Mouse (Mus musculus) NIH3T3 (cell line): Measurements from ENCODE around the gene Ybx2.

Experiments
- DNase-seq: peaks from one replicate; pipeline ENCODE4 v3.0.0-alpha.2; 2012; ENCODE audit warnings: low read depth

The Ybx2 gene

DNA sequence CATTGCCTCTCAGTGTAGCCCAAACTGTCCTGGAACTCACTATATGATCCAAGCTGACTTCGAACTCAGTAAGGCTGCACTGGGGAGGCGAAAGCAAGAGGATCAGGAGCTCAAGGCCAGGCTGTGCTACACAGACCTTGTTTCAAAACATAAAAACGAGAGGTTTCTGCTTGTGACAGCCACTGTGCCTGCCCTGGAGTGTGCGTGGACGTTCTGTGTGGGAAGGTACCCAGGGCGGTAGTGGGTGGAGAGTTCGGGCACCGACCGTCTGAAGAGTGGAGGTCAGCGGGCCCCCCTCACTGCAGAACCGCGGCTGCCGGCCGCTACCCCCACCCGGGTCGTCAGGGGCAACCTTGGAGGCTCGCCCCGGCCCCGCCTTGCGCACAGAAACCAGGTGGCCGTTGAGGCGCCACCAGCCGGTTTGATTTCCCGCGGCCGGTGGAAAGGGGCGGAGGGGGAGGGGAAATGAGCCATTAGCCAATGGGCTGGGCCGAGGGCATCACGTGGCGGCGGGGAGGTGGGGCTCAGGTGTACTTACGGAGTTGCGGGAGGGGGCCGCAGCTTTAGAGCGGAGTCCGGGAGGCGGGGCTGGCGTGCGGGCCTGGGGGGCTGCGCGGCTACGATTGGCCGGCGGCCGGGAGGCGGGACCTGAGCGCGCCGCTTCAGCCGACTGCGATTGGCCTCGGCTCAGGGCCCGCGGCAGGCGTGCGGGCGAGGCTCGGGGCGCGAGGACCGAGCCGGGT is at the start of gene Ybx2:
TSS of gene Ybx2 (plus strand) at position 660 of the 743 bp plus-strand sequence.
- DNase-seq: no peak

DNA sequence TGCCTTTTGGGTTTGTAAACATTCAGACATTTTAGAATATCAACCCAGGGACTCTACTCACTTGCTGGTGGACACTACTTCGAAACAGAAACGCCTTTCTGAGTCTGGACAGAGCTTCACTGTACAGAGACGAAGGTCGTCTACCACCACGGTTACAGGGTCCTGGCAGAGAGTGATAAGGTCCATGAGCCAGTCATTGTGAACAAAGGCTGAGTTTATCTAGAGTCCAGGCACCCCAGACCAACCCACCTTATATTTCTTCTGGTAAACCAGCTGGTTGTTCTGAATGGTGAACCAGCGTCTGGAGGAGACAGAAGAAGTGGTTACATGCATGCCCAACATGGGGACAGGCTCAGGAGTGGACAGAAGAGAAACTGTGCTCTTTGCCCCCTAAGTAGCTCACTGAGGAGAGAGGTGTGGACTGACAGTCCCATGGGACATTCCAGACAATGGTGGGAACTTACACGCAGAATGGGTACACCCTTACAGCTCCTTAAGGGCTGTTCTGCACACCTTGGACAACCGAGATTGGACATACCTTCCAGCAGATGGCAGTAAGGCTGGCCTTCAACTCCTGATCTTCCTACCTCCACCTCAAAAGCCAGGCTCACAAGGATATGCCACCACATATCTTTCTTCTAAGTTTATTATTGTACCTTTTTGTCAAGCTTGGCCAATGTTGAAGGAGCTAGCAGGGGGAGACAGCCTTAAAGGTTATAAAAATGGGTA is 48.5 kb upstream of the Ybx2 start:
- peak; percentile 29 for DNase-seq

DNA sequence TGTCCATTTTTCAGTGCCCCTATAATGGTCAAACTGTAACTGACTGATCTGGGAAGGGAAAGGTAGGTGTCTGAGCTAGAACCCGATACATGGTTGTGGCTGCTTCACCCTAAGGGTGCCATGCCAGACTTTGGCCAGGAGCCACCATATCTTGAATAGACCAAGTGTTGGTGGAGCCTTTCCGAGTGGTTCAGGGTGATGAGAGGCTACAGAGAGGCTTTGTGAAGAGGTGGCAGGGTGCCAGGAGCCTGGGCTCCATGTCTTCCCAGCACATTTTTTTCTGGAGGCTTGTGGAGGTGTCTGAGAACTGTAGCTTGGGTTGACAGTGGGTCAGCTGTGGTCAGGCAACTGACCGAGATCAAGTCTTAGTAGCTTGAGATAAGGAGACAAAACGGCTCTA is 44.1 kb upstream of the Ybx2 start:
- no peak for DNase-seq

DNA sequence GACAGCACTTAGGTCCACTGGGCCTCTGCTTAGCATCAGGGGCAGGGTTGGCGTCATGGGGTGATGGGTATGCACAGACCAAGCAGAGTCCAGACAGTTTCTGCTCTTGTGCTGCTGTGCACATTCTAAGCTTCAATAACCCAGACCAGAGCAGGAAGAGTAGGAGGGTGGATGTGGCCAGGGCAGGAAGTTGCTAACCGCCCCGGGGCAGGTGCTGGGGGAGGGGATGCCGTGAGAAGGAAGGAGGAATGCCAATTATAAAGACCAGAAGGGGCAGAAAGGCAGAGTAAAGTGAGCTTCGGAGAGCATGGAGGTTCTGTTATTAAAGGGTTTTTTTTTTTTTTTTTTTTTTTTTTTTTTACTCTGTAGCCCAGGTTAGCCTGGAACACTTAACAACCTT is 40.9 kb upstream of the Ybx2 start:
- no peak for DNase-seq

DNA sequence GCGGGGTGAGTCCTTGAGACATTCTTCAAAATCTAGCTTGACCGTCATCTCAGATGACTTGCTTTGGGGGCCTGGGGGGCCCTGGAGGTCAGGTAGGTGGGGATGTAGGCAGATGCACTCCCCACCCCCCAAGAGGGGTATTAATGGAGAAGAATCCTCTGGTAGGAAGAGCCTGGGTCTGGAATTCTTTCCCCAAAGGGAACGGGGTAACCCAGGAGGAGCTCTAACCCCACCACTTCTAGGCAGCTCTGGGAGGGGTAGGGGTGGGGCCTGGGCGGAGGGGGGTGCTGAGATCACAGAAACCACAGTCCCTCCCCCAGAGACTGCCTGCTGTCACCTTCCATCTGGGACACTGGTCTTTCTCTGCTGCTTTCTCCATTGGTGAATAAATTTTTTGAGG is 40.3 kb upstream of the Ybx2 start, which contains the start of gene Acap1:
TSS of gene Acap1 (minus strand) at position 249 of the 400 bp plus-strand sequence.
- DNase-seq: no peak

DNA sequence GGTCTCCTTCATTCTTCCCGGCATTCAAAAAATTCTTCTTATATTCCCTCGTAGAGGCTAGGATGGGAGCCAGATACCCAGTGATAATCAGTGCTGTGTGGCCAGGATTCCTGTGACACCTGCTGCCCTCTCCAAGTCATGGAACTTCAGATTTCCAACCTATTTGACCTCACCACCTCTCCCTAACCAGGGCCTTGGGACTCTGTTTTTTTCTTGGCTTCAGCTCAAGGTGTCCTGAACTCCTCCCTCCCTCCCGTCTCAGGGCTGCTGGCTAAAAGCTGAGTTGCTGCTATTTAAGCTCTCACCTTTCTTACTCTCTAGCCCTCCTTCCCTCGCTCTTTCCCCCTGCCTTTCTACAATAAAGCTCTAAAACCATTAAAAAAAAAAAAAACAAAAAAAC is 35.7 kb upstream of the Ybx2 start:
- no peak for DNase-seq

DNA sequence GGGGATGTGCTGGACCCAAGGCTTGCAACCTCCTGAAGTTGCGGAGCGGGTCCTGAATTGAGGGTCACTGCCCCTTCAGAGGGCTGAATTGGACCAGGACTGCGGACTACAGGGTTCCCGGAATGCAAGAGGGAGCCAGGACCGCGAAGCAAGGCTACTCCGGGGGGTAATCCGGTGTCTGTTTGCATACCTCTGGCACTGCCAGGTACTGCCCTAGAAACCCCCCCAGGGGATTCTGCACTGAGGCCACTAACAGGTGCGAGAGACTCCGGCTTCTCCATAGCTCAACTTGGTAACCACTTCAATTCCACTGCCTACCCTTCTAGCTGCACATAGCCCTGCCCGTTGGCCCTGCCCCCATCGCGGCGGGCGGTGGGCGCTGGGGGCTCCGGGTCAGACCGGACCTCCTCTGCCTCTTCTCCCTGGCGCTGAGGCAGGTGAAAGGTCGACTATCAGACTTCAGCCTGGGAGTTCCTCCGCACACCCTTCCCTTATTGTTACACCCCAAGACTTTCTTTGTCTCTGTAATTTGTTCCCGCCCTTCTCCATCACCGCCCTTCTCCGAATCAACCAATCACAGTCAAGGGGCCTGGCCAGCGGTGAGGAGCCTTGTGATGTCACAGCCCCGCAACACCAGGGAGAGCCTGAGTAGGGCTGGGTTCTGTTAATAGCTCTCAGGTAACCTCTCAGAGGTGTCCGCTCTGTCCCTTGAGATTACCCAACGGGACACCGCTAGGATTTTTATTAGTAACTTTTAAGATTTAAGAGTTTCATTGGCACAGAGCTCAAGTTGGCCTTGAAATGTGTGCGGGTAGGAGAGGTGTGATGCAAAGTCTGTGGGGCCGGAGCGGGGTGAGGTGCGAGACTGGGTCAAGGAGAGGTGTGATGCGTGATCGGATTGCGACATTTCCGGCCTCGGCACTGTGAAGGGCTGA is 34.9 kb upstream of the Ybx2 start, which contains the start of the genes 2810408A11Rik and Neurl4:
TSS of gene 2810408A11Rik (minus strand) at position 517 of the 935 bp plus-strand sequence.
TSS of gene Neurl4 (plus strand) at position 602 of the 935 bp plus-strand sequence.
- DNase-seq: peak; percentile 95

DNA sequence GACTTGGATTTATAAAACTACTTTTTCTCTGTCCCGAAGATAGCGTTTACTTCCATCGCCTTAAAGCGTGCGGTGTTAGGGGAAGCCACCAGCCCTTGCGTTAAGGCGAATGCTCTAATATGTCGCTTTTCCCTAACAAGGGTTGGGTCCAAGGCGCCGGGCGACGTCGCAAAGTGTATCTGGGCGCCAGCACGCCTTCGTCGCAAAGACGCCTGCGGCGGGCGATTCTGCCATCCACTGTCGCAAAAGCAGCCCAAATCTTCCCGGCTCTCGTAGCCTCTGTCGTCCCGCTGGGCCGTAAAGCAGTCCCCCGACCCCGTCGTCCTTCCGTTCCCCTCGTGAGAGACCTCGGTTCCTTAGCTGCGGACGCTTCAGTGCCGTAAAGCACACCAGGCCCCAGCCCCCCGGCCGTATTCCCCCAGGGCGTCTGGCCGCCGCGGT is 34.2 kb upstream of the Ybx2 start:
- peak; percentile 97 for DNase-seq

DNA sequence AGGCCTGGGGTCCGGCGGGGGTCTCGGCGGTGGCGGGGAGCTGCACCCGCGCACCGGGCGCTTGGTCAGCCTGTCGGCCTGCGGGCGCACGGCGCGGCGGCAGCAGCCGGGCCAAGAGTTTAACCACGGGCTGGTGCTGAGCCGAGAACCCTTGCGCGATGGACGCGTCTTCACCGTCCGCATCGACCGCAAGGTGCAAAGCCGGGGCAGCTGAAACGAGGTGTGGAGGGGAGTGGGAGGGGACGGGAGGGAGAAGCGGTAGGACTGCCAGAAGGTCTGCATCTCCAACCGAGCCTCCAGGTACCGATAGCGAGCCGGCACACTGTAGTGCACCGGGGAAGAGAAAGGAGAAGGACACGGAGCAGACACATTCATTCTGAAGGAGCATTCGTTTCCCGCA is 33.6 kb upstream of the Ybx2 start:
- peak; percentile 41 for DNase-seq

DNA sequence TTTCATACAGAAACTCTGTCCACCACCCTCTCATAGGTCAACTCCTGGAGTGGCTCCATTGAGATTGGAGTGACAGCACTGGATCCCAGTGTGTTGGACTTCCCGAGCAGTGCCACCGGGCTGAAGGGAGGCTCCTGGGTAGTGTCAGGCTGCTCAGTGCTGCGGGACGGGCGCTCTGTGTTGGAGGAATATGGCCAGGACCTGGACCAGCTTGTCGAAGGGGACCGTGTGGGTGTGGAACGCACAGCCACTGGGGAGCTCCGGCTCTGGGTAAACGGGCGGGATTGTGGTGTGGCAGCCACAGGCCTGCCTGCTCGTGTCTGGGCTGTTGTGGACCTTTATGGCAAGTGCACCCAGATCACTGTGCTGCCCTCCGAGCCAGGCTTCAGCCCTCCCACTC is 32.6 kb upstream of the Ybx2 start:
- DNase-seq: no peak

DNA sequence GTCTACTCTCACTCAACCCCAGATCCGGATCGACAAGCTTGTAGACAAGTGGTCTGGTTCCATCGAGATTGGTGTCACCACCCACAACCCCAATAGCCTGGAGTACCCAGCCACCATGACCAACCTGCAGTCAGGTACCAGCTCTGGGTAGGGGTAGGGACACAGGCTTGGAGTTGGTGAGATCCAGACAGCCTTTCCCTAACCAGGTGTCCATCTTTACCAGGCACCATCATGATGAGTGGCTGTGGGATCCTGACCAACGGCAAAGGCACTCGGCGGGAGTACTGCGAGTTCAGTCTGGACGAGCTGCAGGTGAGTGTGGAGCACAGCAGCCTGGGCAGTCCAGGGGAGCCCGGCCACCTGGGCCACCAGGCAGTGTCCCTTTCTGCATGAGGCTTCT is 31.3 kb upstream of the Ybx2 start:
- DNase-seq: no peak

DNA sequence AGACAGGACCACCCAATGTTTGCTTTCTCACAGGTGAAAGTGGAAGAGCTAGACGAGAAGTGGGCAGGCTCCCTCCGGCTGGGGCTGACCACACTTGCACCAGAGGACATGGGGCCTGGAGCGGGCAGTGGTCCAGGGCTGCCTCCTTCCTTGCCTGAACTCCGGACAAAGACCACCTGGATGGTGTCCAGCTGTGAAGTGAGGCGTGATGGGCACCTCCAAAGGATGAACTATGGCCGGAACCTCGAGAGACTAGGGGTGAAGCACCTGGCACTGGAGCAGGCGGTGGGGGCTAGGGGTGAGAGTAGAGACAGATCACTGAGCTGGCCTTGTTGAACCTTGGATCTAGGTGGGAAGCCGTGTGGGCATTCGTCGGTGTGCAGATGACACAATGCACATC is 27.0 kb upstream of the Ybx2 start:
- no peak for DNase-seq

DNA sequence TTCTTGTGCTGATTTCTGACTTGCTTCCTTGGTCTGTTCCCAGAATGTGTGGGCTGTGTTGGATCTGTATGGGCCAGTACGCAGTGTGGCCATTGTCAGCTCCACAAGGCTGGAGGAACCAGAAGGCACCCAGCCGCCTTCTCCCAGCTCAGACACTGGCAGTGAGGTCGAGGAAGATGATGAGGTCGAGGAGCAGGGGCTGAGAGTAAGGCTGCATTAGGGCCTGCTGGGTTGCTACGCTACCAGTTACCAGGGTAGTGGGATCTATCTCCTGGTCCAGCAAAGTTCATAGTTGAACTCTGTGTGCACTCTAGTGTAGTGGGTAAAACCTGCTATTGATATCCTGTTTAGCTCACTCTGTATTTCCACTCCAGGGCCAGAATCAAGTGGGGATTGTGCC is 26.4 kb upstream of the Ybx2 start:
- no peak for DNase-seq

DNA sequence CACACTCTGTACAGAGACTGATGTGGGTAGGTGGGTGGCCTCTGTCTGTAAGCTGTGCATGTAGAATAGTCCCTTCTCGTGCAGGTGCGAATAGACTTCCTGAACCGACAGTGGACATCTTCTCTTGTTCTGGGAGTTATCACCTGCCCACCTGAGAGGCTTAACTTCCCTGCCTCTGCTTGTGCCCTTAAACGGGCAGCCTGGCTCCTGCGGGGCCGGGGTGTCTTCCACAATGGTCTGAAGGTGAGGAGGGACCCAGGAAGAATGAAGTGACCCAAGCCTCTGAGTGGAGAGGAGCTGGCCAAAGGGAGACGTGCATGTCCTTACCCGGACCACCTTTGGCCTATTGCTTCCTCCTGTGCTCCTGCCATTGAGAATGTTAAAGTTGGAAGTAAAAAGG is 25.4 kb upstream of the Ybx2 start:
- no peak for DNase-seq

DNA sequence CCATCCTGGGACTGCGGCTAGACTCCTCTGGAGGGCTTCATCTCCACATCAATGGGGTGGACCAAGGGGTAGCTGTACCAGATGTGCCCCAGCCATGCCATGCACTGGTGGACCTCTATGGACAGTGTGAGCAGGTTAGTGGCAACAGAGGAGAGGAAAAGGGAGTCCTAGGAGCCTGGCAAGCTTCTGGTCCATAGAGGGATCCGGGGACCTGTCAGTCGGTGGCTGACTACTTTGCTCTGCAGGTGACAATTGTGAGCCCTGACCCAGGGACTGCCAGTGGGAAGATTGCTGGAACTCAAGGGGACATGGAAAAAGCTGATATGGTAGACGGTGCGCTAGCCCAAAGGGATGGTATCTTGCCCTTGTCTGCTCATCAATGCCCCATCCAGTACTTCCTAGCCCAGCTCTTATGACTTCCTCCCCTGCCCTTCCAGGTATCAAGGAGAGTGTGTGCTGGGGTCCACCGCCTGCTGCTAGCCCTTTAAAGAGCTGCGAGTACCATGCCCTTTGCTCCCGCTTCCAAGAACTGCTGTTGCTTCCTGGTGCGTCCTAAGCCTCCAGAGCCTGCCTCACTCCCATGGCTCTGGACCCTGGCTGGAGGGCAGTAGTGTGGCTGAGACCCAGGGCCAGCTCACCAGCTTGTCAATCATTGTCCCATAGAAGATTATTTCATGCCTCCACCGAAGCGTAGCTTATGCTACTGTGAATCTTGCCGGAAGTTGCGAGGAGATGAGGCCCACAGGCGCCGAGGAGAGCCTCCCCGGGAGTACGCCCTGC is 24.6 kb upstream of the Ybx2 start:
- no peak for DNase-seq

DNA sequence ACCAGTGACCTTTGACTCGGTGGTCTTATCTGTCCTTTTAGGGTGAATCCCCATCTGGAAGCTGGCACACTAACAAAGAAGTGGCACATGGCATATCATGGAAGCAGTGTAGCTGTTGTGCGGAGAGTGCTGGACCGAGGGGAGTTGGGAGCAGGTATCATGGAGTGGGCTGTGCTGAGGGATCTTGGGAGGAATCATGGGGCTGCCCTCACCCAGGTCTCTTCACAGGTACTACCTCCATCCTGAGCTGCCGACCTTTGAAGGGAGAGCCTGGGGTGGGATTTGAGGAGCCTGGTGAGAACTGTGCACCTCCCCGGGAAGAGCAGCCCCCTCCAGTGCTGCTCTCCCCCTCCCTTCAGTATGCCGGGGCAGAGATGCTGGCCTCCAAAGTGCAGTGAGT is 23.9 kb upstream of the Ybx2 start:
- no peak for DNase-seq

DNA sequence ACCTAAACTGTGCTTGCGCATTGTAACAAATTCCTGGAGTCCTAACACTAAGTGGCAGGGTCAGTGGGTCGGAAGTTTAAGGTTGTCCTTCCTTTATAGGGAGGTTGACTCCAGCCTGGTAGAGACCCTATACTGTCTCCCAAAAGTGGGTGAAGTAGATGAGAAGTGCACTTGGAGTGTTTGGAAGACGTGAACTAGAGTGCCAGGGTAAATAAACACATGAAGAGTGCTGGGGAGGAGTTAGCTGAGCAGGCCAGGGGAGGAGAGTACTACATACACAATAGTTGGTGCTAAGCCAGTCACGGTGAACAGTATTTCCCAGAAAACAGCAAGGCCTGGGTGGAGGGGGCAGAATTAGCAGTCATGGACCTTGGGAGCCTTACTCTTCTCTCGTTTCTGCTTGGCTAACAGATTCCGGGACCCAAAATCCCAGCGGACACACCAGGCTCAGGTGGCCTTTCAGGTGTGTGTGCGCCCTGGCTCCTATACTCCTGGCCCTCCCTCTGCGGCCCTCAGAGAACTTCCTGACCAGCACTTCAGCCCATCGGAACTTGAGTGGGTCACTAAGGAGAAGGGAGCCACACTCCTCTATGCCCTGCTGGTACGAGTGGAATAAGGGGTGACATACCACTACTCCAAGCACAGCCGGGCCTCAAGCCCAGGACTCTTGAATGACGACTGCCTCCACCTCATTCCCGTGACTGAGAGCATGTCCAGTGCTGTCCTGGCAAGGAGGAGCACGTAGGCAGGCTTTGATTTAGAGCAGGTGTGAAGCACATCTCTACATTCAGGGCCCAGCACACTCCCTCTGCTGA is 22.7 kb upstream of the Ybx2 start:
- DNase-seq: no peak

DNA sequence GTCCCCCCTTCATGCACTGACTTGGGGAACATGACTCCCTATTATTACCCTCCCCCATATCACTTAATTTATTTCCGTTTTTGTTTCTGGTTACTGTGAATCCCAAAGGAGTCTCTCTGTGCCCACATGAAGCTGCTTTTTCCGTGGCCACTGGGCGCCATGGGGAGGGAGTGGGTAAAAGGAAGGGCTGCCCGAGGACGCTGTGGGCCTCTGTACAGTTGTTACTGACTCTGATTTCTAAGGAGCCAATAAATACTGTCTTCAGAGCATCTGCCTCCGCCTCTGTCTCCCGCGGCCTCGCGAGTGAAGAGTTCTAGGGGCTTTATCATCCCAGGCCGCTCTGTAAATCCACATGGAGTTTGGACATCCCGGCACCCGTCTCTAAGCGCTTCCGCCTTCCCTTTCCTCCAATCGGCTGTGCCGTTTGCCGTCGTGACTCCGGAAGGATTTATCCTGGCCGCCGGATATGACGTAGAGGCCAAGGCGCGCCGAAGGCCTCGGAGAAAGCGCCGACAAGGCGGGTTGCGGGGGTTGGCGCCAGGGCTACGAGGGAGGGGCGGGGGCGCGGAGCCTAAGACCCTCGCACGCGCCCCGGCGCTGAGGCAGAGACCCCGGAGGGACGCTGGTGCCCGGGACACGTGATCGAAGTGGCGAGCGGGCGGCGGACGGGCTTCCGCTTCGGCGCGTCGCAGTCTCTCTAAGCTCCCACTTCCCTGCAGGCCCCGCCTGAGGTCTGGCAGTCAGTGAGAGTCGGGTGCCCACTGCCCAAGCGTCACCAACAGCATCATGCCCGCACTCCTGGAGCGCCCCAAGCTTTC is 21.8 kb upstream of the Ybx2 start, which contains the start of gene Gps2:
TSS of gene Gps2 (plus strand) at position 335 of the 818 bp plus-strand sequence.
- peak; percentile 95 for DNase-seq

DNA sequence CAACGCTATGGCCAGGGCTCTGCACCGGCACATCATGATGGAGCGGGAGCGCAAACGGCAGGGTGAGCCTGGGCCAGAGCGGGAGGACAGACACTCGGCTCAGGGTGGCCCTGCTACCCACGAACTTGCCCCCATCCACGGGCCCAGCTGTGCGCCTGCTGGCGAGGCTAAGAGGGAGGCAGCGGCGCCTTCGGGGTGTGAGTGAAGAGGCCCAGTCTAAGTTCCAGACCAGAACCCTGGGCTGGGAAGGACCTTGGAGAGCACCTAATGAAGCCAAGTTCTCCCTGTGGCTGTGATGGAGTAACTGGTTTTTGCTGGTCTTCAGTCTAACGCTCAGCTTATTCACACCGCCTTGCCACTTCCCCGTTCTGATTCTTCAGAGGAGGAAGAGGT is 21.2 kb upstream of the Ybx2 start:
- peak; percentile 72 for DNase-seq
